Mouse (Mus musculus) midbrain, embryonic 16.5 days (tissue): Measurements from ENCODE around the gene Lgals12. TPM values are rescaled to one million over a fixed set of nuclear protein-coding genes. Genes with fewer than 3 reads are reported as not detected.

Experiments used
- ATAC-seq: fragments of 200-750 bp; cut with Nextera tagmentation; 2 replicates; pipeline ENCODE4 v1.8.0; 2017; ENCODE audit warnings: moderate TSS enrichment
- H3K27ac ChIP-seq: fragments of 300-500 bp; sonication (generic); 2 replicates; pipeline ENCODE4 v1.5.1; 2014; ENCODE audit warnings: mild to moderate bottlenecking, low read length, mixed read lengths
- H3K27me3 ChIP-seq: fragments of 300-500 bp; sonication (generic); 2 replicates; pipeline ENCODE4 v1.6.1; 2014; ENCODE audit warnings: low read depth, low read length, mixed read lengths; ENCODE audit not compliant: control insufficient read depth, insufficient read depth
- H3K36me3 ChIP-seq: fragments of 300-500 bp; sonication (generic); 2 replicates; pipeline ENCODE4 v1.6.1; 2014; ENCODE audit warnings: mild to moderate bottlenecking, low read length, moderate library complexity, mixed read lengths; ENCODE audit not compliant: control insufficient read depth, insufficient read depth
- H3K4me1 ChIP-seq: fragments of 300-500 bp; sonication (generic); 2 replicates; pipeline ENCODE4 v1.6.1; 2014; ENCODE audit warnings: mild to moderate bottlenecking, low read length, mixed read lengths; ENCODE audit not compliant: control insufficient read depth, insufficient read depth
- H3K4me2 ChIP-seq: fragments of 300-500 bp; sonication (generic); 2 replicates; pipeline ENCODE4 v1.6.1; 2014; ENCODE audit warnings: mild to moderate bottlenecking, low read length, mixed read lengths
- H3K4me3 ChIP-seq: fragments of 300-500 bp; sonication (generic); 2 replicates; pipeline ENCODE4 v1.5.1; 2014; ENCODE audit warnings: low read depth, mild to moderate bottlenecking, low read length, moderate library complexity, mixed read lengths
- H3K9ac ChIP-seq: fragments of 300-500 bp; sonication (generic); 2 replicates; pipeline ENCODE4 v1.6.1; 2014; ENCODE audit warnings: low read depth, low read length, mixed read lengths
- H3K9me3 ChIP-seq: fragments of 300-500 bp; sonication (generic); replicated peaks from 2 replicates; pipeline ENCODE4 v1.6.1; 2014; ENCODE audit warnings: mild to moderate bottlenecking, low read length, mixed read lengths; ENCODE audit not compliant: control insufficient read depth, poor library complexity, severe bottlenecking
- WGBS: fragments of 180-500 bp; shearing (Covaris S2); extraction: QIAGEN DNeasy Blood & Tissue Kit; methylation state at CpG from one replicate; pipeline ENCODE4 v1.1.7; 2014; 5-methylcytosine and 5-hydroxymethylcytosine counted together
- polyA plus RNA-seq: library from polyadenylated mRNA; unstranded; fragments of >200 nt; fragmentation: Nextera tagmentation; extraction: Ambion mirVana; gene quantifications from 2 replicates; pipeline ENCODE4 v1.2.1, GENCODE M21; 2015

The Lgals12 gene
- polyA plus RNA-seq, 1 experiment from 2014 or later: 0.26 TPM

DNA sequence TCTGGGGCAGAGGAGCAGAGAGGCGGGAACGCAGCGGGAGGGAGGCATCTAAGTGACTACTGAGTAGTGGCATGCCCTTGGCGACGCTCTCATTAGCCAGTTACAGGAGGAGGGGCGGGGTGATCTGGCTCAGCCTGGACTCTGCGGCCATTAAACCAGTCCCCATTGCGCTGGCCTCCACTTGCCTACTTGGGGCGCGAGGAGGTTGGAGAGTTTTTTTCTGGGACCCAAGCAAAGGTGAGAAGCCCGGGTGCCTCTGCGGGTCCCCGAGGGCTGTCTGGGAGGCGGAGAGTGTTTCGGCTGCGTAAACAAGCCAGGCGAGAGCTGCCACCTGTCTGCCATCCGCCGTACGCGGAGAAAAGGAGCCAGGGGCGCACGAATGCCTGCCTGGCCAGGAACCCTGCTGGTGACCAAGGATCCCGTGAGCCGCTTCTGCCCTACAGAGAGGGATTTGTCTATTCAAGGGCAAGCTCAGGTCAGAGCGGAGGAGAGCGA lies 49.6 kb downstream of the Lgals12 start, which contains the start of gene Pla2g16:
Pla2g16 (plus strand) TSS at position 132 of the 495 bp plus-strand sequence.
- peak within 1 kb of the TSS; percentile 39 for H3K4me3 ChIP-seq
- peak within 1 kb of the TSS; percentile 8; the same call in 1 of the 2 replicates for H3K9ac ChIP-seq
- 0% methylated on average over 27 of the region's 27 CpGs for WGBS
- peak within 1 kb of the TSS; percentile 63 for H3K4me2 ChIP-seq
- H3K27ac ChIP-seq: no peak within 1 kb of the TSS
- no peaks in the 10 kb centered on the region for H3K9me3 ChIP-seq
- no peaks in the 10 kb centered on the region for H3K27me3 ChIP-seq
- H3K4me1 ChIP-seq: peaks cover 2% of the 10 kb centered on the region; the same call in 1 of the 2 replicates
- ATAC-seq: peak; percentile 62; the same call in 1 of the 2 replicates
- H3K36me3 ChIP-seq: no peaks in the 10 kb centered on the region

DNA sequence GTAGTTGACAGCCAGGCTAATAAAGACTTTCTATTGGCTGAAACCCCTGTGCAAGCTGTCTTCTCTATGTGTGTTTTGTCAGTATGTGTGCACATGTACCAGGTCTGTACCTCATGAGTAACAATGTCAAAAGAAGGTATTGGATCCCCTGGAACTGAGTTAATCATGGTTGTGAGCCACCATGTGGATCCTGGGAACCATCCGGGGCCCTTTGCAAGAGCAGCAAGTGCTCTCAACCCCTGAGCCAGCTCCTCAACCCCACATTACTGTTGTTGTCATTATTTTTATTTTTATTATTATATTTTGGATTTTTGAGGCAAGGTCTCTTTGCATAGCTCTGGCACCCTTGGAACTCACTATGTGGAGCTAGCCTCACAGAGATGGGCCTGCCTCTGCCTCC lies 50.4 kb downstream of the Lgals12 start:
- Histone ChIP-seq H3K4me1 (peaks cover 2% of the 10 kb centered on the region; the same call in 1 of the 2 replicates), H3K9me3 (no peaks in the 10 kb centered on the region), H3K27ac (no peak overlapping the region), H3K4me2 (no peak overlapping the region), H3K4me3 (no peak overlapping the region), H3K9ac (no peak overlapping the region), H3K27me3 (no peaks in the 10 kb centered on the region), H3K36me3 (no peaks in the 10 kb centered on the region)
- 89% methylated on average over 1 of the region's 1 CpGs for WGBS
- ATAC-seq: no peak

DNA sequence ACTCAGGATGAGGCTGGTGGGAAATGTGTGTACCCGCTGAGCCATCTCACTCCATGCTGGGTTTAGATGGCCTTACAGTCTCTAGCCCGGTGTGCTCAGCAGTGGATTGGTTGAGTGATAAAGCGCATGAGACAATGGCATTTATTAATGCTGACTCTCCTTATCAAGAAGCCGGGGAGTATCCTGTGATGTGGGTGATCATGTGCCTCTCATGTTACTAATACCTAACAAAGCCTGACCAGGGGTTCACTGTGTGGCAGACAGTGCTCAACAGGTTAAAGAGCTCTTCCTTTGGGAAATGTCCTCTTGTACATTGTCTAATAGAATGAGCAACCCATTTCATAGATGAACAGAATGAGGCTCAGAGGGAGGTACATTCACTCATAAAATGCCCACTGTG lies 52.1 kb downstream of the Lgals12 start:
- Histone ChIP-seq H3K9me3 (no peaks in the 10 kb centered on the region), H3K27me3 (no peaks in the 10 kb centered on the region), H3K27ac (no peak overlapping the region), H3K4me3 (no peak overlapping the region), H3K4me1 (peaks cover 2% of the 10 kb centered on the region; the same call in 1 of the 2 replicates), H3K4me2 (no peak overlapping the region), H3K36me3 (no peaks in the 10 kb centered on the region), H3K9ac (no peak overlapping the region)
- ATAC-seq: no peak
- WGBS: 65% methylated on average over 4 of the region's 4 CpGs

DNA sequence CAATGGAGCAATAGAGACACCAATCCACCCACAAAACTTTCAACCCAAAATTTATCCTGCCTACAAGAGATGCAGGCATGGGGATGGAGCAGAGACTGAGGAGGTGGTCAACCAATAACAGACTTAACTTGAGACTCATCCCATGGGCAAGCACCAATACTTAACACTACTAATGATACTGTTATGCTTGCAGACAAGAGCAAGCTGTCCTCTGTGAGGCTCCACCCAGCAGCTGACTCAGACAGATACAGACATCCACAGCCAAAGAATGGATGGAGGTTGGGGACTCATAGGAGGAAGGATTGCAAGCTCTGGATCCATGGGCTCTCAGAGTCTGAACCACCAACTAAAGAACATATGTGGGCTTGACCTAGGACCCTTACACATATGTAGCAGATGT lies 53.6 kb downstream of the Lgals12 start:
- Histone ChIP-seq H3K27me3 (no peaks in the 10 kb centered on the region), H3K9me3 (no peaks in the 10 kb centered on the region), H3K4me1 (peaks cover 2% of the 10 kb centered on the region; the same call in 1 of the 2 replicates), H3K9ac (no peak overlapping the region), H3K27ac (no peak overlapping the region), H3K4me2 (no peak overlapping the region), H3K4me3 (no peak overlapping the region), H3K36me3 (no peaks in the 10 kb centered on the region)
- ATAC-seq: no peak

DNA sequence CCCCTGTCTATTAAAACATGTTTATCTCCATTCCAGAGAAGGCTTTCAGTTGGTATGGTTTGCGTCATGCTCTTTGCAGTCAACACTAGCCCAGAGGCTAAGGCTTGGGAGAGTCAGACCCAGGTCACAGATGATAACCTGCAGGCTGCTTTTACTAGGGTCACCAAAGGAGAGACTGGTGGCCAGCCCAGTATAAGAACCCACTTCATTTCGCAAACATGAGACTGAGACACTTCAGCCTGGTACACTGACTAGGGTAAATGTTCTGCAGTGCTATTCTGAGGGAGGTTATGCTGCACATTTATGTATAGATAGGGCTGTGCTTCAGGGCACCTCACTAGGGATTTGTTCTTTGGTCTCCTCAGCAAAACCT lies 54.7 kb downstream of the Lgals12 start:
- H3K27me3 ChIP-seq: no peaks in the 10 kb centered on the region
- no peak overlapping the region for H3K4me3 ChIP-seq
- H3K36me3 ChIP-seq: no peaks in the 10 kb centered on the region
- H3K4me2 ChIP-seq: no peak overlapping the region
- no peaks in the 10 kb centered on the region for H3K4me1 ChIP-seq
- ATAC-seq: no peak
- H3K27ac ChIP-seq: no peak overlapping the region
- H3K9me3 ChIP-seq: no peaks in the 10 kb centered on the region
- no peak overlapping the region for H3K9ac ChIP-seq
- 88% methylated on average over 2 of the region's 2 CpGs for WGBS

DNA sequence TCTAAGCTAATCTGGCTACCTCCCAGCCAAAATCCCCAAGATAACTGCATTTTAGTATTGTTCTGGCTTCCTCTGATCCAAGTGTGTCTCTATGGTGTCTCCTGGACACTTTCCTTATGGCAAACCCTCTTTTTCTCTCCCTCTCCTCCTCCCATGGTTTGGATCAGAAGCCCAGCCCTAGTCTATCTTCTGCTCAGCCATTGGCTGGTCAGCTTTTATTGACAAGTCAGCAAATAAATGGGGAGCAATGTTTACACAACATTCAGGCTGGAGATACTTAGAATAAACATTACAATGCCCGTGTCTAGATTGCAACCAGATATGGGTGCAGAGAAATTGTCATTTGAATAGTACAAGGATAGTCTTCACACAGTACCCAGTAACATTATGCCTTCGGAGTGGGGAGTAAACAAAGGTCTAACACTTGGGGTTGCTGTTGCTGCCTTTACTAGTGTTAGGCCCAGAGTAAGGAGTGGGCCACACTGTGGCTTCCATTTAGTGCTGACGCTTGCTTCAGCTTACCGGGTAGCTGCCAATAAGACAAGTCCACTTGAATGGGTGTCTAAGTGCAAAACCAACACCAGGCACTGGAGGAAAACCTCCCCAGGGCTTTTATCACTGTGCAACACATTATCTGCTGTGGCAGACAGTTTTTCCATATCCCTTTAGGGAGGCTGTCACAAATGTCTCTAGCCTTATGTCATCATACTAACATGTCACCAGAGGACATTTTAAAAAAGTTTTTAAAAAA lies 55.3 kb downstream of the Lgals12 start:
- no peak overlapping the region for H3K27ac ChIP-seq
- H3K9me3 ChIP-seq: no peaks in the 10 kb centered on the region
- no peak overlapping the region for H3K4me2 ChIP-seq
- no peaks in the 10 kb centered on the region for H3K36me3 ChIP-seq
- ATAC-seq: no peak
- no peaks in the 10 kb centered on the region for H3K4me1 ChIP-seq
- WGBS: 70% methylated on average over 4 of the region's 4 CpGs
- no peaks in the 10 kb centered on the region for H3K27me3 ChIP-seq
- no peak overlapping the region for H3K9ac ChIP-seq
- H3K4me3 ChIP-seq: no peak overlapping the region

DNA sequence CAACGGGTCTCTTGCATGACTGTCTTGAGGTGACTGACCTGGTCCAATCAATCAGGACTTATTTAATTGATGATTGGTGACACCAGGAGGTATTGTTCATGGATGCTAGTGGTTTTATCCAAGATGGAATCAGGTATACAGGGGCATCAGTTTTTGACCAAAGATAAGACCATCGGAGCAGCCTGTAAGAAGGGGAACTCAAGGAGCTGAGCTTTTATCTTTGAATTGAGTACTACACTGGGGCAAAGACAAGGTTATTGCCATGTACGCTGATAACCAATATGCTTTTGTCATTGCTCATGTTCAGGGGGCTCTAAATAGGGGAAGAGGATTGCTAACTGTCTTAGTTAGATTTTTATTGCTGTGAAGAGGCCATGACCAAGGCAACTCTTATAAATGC lies 58.1 kb downstream of the Lgals12 start:
- H3K4me2 ChIP-seq: no peak overlapping the region
- no peak for ATAC-seq
- no peak overlapping the region for H3K9ac ChIP-seq
- no peak overlapping the region for H3K4me3 ChIP-seq
- 91% methylated on average over 3 of the region's 3 CpGs for WGBS
- no peaks in the 10 kb centered on the region for H3K4me1 ChIP-seq
- no peaks in the 10 kb centered on the region for H3K36me3 ChIP-seq
- H3K27ac ChIP-seq: no peak overlapping the region
- no peaks in the 10 kb centered on the region for H3K27me3 ChIP-seq
- H3K9me3 ChIP-seq: 0 out of 2 replicates have a peak, but pooled peaks cover under 1% of the 10 kb centered on the region

Other genes starting within 250 kb of the Lgals12 start
- 30.7 and 32.3 TPM in 2 replicates for gene Spindoc, start 224.2 kb downstream of the Lgals12 start, polyA plus RNA-seq
- gene 2700081O15Rik, start 189.6 kb downstream of the Lgals12 start, polyA plus RNA-seq: 11.0 and 12.0 TPM in 2 replicates
- gene Rtn3, start 123.9 kb downstream of the Lgals12 start, polyA plus RNA-seq: 654 and 682 TPM in 2 replicates
- gene Atl3, start 113.2 kb downstream of the Lgals12 start, polyA plus RNA-seq: 6.7 and 6.8 TPM in 2 replicates
- gene Pla2g16, start 49.7 kb downstream of the Lgals12 start, polyA plus RNA-seq: 2.2 and 3.1 TPM in 2 replicates
- not detected in 2 replicates for gene Hrasls5, start 5.3 kb upstream of the Lgals12 start, polyA plus RNA-seq
- 0.14 TPM in 1 of 2 replicates, not detected in the other for gene Slc22a19, start 104.1 kb upstream of the Lgals12 start, polyA plus RNA-seq
- gene Slc22a26, start 195.5 kb upstream of the Lgals12 start, polyA plus RNA-seq: not detected in 2 replicates